In genomic region chr11:82782197-82782596, GRCm38 (mm10) we compare ENCODE assay signal across 9 mouse cellular contexts. TPM values are rescaled to one million over a fixed set of nuclear protein-coding genes. Genes with fewer than 3 reads are reported as not detected.
DNase-seq lines count a peak whose midpoint lies in the region; ATAC-seq and TF ChIP-seq lines count a peak whose summit lies in the region.
"Had no signal": no experiment of that assay in that cellular context is flagged by ENCODE, and none has a peak within 500 bp of the region (broad histone marks: within the 10 kb centered on the region; RNA-seq: fewer than 3 reads in every experiment).

No protein-coding gene starts in this region.

- 42% methylated on average over 6 of the region's 6 CpGs for WGBS in lung, embryonic 15.5 days
- 50% methylated on average over 6 of the region's 6 CpGs for WGBS in forebrain, embryonic 11.5 days
- WGBS in limb, embryonic 12.5 days, result 45% methylated on average over 6 of the region's 6 CpGs
- WGBS in small intestine, adult 2 months, result 28% methylated on average over 6 of the region's 6 CpGs

- ATAC-seq in lung, embryonic 15.5 days (ENCODE audit: borderline replicate concordance, extremely low read depth, low FRiP score, low TSS enrichment), result no peak
- no peak for ATAC-seq in forebrain, embryonic 11.5 days (replicated peaks; ENCODE audit: low FRiP score)
- no peak for ATAC-seq in limb, embryonic 12.5 days (ENCODE audit: insufficient number of reproducible peaks, insufficient read depth, low FRiP score, low TSS enrichment, low read depth)
- ATAC-seq: activated CD4-positive, CD25-positive, alpha-beta regulatory T cell, adult 4 months had no signal

- peak overlapping the region; percentile 71 for H3K4me2 ChIP-seq in lung, embryonic 15.5 days
- peak overlapping the region; percentile 57 for H3K4me2 ChIP-seq in forebrain, embryonic 11.5 days (ENCODE audit: low read depth, low read length, severe bottlenecking)
- peak overlapping the region; percentile 55 for H3K4me2 ChIP-seq in limb, embryonic 12.5 days

- no peaks in the 10 kb centered on the region for H3K27me3 ChIP-seq in lung, embryonic 15.5 days
- no peaks in the 10 kb centered on the region for H3K27me3 ChIP-seq in forebrain, embryonic 11.5 days (ENCODE audit: control insufficient read depth, insufficient read depth, low read length)
- no peaks in the 10 kb centered on the region for H3K27me3 ChIP-seq in limb, embryonic 12.5 days
- no peaks in the 10 kb centered on the region for H3K27me3 ChIP-seq in small intestine, adult 2 months (ENCODE audit: control insufficient read depth, insufficient read depth, low read length)

- H3K4me1 ChIP-seq in lung, embryonic 15.5 days, result peaks cover 26% of the 10 kb centered on the region
- H3K4me1 ChIP-seq in forebrain, embryonic 11.5 days (replicated peaks; ENCODE audit: control insufficient read depth, insufficient read depth, low read length), result peaks cover 5% of the 10 kb centered on the region; the same call in 1 of the 2 replicates
- peaks cover 17% of the 10 kb centered on the region for H3K4me1 ChIP-seq in limb, embryonic 12.5 days (replicated peaks)
- H3K4me1 ChIP-seq in small intestine, adult 2 months (ENCODE audit: control insufficient read depth, insufficient read depth, insufficient read length, low read length), result no peaks in the 10 kb centered on the region; the same call in 1 of the 2 replicates

- H3K4me3 ChIP-seq in lung, embryonic 15.5 days, result peak overlapping the region; percentile 99
- H3K4me3 ChIP-seq in forebrain, embryonic 11.5 days (ENCODE audit: low read depth, low read length), result peak overlapping the region; percentile 93
- peak overlapping the region; percentile 89 for H3K4me3 ChIP-seq in limb, embryonic 12.5 days (replicated peaks)
- peak overlapping the region; percentile 7; the same call in 1 of the 2 replicates for H3K4me3 ChIP-seq in small intestine, adult 2 months (ENCODE audit: low read depth, low read length)

- peak overlapping the region; percentile 98 for H3K9ac ChIP-seq in lung, embryonic 15.5 days
- H3K9ac ChIP-seq in forebrain, embryonic 11.5 days (ENCODE audit: low read length), result peak overlapping the region; percentile 97
- peak overlapping the region; percentile 96 for H3K9ac ChIP-seq in limb, embryonic 12.5 days (replicated peaks)

- no peak for TF ChIP-seq POLR2A in small intestine, adult 2 months (IDR thresholded peaks at IDR 0.05; ENCODE audit: low read depth, low read length)

- peak overlapping the region; percentile 98; the same call in 1 of the 2 replicates for H3K27ac ChIP-seq in lung, embryonic 15.5 days
- no peak overlapping the region for H3K27ac ChIP-seq in forebrain, embryonic 11.5 days (ENCODE audit: low read depth, low read length)
- H3K27ac ChIP-seq in limb, embryonic 12.5 days, result 0 out of 2 replicates have a peak overlapping the region, but pooled peaks have one; percentile 98
- no peak overlapping the region for H3K27ac ChIP-seq in small intestine, adult 2 months (ENCODE audit: insufficient read depth, low read depth, low read length)

- no peak for TF ChIP-seq CTCF in small intestine, adult 2 months (IDR thresholded peaks at IDR 0.05; ENCODE audit: extremely low read depth, insufficient read length, insufficient replicate concordance, low read depth, low read length)

- no peak for DNase-seq in lung, postnatal 36 days
- DNase-seq in forebrain, embryonic 11.5 days (ENCODE audit: low spot score), result no peak
- no peak for DNase-seq in spleen, postnatal 10 days (ENCODE audit: low spot score in 2 of 2)
- no peak for DNase-seq in right cerebral cortex, adult 2 months (ENCODE audit: low spot score in 2 of 2)
- no peak for DNase-seq in frontal cortex, postnatal 25 days (ENCODE audit: low spot score in 2 of 2)

- H3K36me3 ChIP-seq in lung, embryonic 15.5 days, result peaks cover 36% of the 10 kb centered on the region
- H3K36me3 ChIP-seq in forebrain, embryonic 11.5 days (ENCODE audit: control insufficient read depth, insufficient read depth, low read length), result no peaks in the 10 kb centered on the region; the same call in 1 of the 2 replicates
- H3K36me3 ChIP-seq in limb, embryonic 12.5 days, result peaks cover 41% of the 10 kb centered on the region
- H3K36me3 ChIP-seq in small intestine, adult 2 months (ENCODE audit: control insufficient read depth, insufficient read depth, low read length), result peaks cover 13% of the 10 kb centered on the region

- no peaks in the 10 kb centered on the region for H3K9me3 ChIP-seq in lung, embryonic 15.5 days
- no peaks in the 10 kb centered on the region for H3K9me3 ChIP-seq in forebrain, embryonic 11.5 days (ENCODE audit: control insufficient read depth, low read length)
- no peaks in the 10 kb centered on the region for H3K9me3 ChIP-seq in limb, embryonic 12.5 days

RNA-seq across cellular contexts. Expression of gene Lig3, which starts 1.3 kb away (rescaled TPM):
- polyA plus RNA-seq in lung, embryonic 15.5 days (2015; fragmentation: Nextera tagmentation; extraction: Ambion mirVana), result 28.3 and 30.8 TPM in 2 replicates
- 57.0 and 58.4 TPM in 2 replicates for polyA plus RNA-seq in forebrain, embryonic 11.5 days (2014; fragmentation: Nextera tagmentation; extraction: Ambion mirVana)
- polyA plus RNA-seq in limb, embryonic 12.5 days (2016; fragmentation: Nextera tagmentation; extraction: Ambion mirVana), result 48.3 and 48.6 TPM in 2 replicates
- 4.3 and 6.3 TPM in 2 replicates for polyA plus RNA-seq in small intestine, adult 2 months (2012; rRNA removed)

RNA-seq across cellular contexts. Expression of gene Zfp830, which starts 18.1 kb away (rescaled TPM):
- 34.4 and 36.4 TPM in 2 replicates for polyA plus RNA-seq in lung, embryonic 15.5 days (2015; fragmentation: Nextera tagmentation; extraction: Ambion mirVana)
- 36.3 and 38.6 TPM in 2 replicates for polyA plus RNA-seq in forebrain, embryonic 11.5 days (2014; fragmentation: Nextera tagmentation; extraction: Ambion mirVana)
- polyA plus RNA-seq in limb, embryonic 12.5 days (2016; fragmentation: Nextera tagmentation; extraction: Ambion mirVana), result 42.5 and 42.9 TPM in 2 replicates
- 1.6 and 2.8 TPM in 2 replicates for polyA plus RNA-seq in small intestine, adult 2 months (2012; rRNA removed)

RNA-seq across cellular contexts. Expression of gene Cct6b, which starts 18.1 kb away (rescaled TPM):
- polyA plus RNA-seq in lung, embryonic 15.5 days (2015; fragmentation: Nextera tagmentation; extraction: Ambion mirVana), result 0.31 TPM in 2 replicates
- polyA plus RNA-seq in forebrain, embryonic 11.5 days (2014; fragmentation: Nextera tagmentation; extraction: Ambion mirVana), result 0.33 and 0.60 TPM in 2 replicates
- polyA plus RNA-seq in limb, embryonic 12.5 days (2016; fragmentation: Nextera tagmentation; extraction: Ambion mirVana), result 0.35 and 0.53 TPM in 2 replicates
- polyA plus RNA-seq in small intestine, adult 2 months (2012; rRNA removed), result not detected in 2 replicates

Comparison
In these comparisons a context has a peak if more than half of its experiments do, and no peak if none do; other contexts are left out.
1. H3K27ac ChIP-seq: peak in lung, embryonic 15.5 days (single experiment) and limb, embryonic 12.5 days (single experiment); none in forebrain, embryonic 11.5 days (single experiment) and small intestine, adult 2 months (single experiment).
2. H3K4me3 ChIP-seq: peak in every context shown above with its lines; median percentile 99 in lung, embryonic 15.5 days; 93 in forebrain, embryonic 11.5 days; 89 in limb, embryonic 12.5 days; 7 in small intestine, adult 2 months.
3. Peak in every context shown above with its lines, with median percentiles within 50 percentile points of each other: H3K4me2 ChIP-seq and H3K9ac ChIP-seq.